Mouse (Mus musculus): ENCODE measurements around the gene Car10. TPM values are rescaled to one million over a fixed set of nuclear protein-coding genes. Genes with fewer than 3 reads are reported as not detected.
A peak's percentile ranks its signal among the peaks of the same experiment; 100 is the strongest.

The Car10 gene
- polyA plus RNA-seq, 1 experiment from 2014 or later = 60.5 TPM

DNA sequence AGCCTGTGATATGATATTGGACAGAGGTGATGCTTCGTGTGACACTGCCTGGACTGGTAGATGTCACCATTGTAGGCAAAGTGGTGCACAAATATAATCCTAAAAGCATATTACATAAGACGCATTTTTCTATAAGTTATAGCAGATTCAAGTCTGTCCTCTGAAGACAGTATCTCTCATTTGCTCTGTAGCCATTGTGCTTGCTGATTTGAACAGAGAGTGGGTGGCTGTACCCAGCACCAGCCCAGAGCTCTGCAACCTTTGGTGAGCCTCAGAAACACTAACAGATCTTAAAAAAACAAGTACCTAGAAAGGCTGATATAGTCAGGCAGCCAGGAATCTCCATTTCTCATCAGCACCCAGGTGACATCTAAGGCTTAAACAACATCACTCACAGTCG, 461.3 kb downstream of the Car10 start:
- H3K4me1 ChIP-seq (ENCODE audit: control insufficient read depth, insufficient read depth, low read depth, low read length) = peaks cover 6% of the 10 kb centered on the region
- H3K4me2 ChIP-seq (ENCODE audit: low read length) = no peak overlapping the region
- no peak overlapping the region for H3K4me3 ChIP-seq (ENCODE audit: low read length)
- no peak overlapping the region for H3K27ac ChIP-seq (ENCODE audit: low read depth, low read length)
- 88% methylated on average over 3 of the region's 3 CpGs for whole genome bisulfite sequencing
- ATAC-seq = no peak
- H3K27me3 ChIP-seq (replicated peaks; ENCODE audit: control insufficient read depth, insufficient read depth, low read length) = no peaks in the 10 kb centered on the region
- no peaks in the 10 kb centered on the region for H3K36me3 ChIP-seq (ENCODE audit: control insufficient read depth, insufficient read depth, low read length)
- no peaks in the 10 kb centered on the region for H3K9me3 ChIP-seq (ENCODE audit: control insufficient read depth, low read length)
- no peak overlapping the region for H3K9ac ChIP-seq (ENCODE audit: low read depth, low read length)

DNA sequence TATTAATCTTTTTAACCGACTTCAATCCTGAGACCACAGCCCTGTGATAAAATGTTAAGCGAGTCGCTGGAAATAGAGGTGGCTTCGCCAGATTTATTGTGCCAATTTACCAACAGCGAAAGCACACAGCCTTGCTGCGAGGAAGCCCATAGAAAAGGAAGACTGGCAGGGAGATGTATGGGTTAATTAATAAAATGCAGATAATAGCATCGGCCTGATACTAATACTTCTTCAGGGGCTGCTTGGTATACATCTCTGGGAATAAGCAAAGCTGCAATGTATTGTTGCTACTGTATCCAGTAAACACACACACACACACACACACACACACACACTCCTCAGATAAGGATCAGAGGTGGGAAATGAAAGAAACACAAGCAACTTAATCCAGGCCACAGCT, 462.7 kb downstream of the Car10 start:
- Histone ChIP-seq H3K36me3 (ENCODE audit: control insufficient read depth, insufficient read depth, low read length) (no peaks in the 10 kb centered on the region), H3K4me3 (ENCODE audit: low read length) (no peak overlapping the region), H3K27ac (ENCODE audit: low read depth, low read length) (peak overlapping the region; percentile 63; the same call in 1 of the 2 replicates), H3K4me2 (ENCODE audit: low read length) (no peak overlapping the region), H3K4me1 (ENCODE audit: control insufficient read depth, insufficient read depth, low read depth, low read length) (peaks cover 6% of the 10 kb centered on the region), H3K27me3 (replicated peaks; ENCODE audit: control insufficient read depth, insufficient read depth, low read length) (no peaks in the 10 kb centered on the region), H3K9me3 (ENCODE audit: control insufficient read depth, low read length) (no peaks in the 10 kb centered on the region), H3K9ac (ENCODE audit: low read depth, low read length) (peak overlapping the region; percentile 19; the same call in 1 of the 2 replicates)
- peak; percentile 74 for ATAC-seq
- 50% methylated on average over 7 of the region's 7 CpGs for WGBS

DNA sequence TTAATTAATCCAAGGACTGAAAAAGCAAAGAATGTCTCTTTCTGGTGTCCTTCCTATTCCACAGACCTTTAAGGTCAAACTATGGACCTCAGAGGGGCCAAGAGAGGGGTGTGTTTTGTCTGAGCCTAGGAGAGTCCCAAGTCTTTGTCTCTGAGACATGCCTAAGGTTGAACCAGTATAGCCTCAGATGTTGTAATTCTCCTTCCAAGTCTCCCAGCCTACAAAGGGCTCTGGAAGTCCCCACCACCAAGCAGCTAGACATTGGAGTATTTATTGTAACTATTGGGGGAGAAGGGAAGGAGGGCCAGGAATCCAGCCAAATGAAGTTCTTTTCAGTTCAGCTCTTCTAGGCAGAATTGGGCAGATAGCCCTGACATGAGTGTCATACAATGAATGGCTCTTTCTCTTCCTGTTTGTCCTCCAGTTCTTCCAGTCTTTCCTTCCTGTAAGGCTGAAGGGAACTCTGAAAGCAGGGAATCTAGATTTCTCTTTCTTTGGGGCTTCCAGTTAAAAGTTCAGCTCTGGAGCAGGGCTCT, 464.6 kb downstream of the Car10 start:
- no peak overlapping the region for H3K4me2 ChIP-seq (ENCODE audit: low read length)
- peak; percentile 38; the same call in 1 of the 2 replicates for ATAC-seq
- no peak overlapping the region for H3K4me3 ChIP-seq (ENCODE audit: low read length)
- H3K9me3 ChIP-seq (ENCODE audit: control insufficient read depth, low read length) = no peaks in the 10 kb centered on the region
- H3K27me3 ChIP-seq (replicated peaks; ENCODE audit: control insufficient read depth, insufficient read depth, low read length) = no peaks in the 10 kb centered on the region
- no peak overlapping the region for H3K9ac ChIP-seq (ENCODE audit: low read depth, low read length)
- H3K36me3 ChIP-seq (ENCODE audit: control insufficient read depth, insufficient read depth, low read length) = no peaks in the 10 kb centered on the region
- H3K4me1 ChIP-seq (ENCODE audit: control insufficient read depth, insufficient read depth, low read depth, low read length) = peaks cover 6% of the 10 kb centered on the region
- no peak overlapping the region for H3K27ac ChIP-seq (ENCODE audit: low read depth, low read length)

DNA sequence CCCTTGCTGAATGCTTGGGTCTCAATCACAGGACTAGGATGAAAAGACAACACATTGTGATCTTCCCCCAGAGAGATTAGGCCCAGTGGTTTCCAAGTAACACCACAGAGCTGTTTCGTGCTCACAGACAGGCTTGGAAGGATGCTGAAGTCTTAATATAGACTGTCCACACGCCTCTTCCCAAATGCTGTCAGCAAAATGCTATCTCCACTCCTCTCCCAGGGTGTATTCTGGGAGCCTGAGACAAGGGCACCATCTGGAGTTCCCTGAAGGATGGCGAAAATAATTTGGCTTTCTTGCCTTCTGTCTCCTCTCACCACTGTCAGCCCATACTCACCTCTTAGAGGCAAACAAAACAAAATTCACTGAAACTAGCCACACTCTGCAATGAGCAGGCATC, 467.9 kb downstream of the Car10 start:
- Histone ChIP-seq H3K4me2 (ENCODE audit: low read length) (no peak overlapping the region), H3K9me3 (ENCODE audit: control insufficient read depth, low read length) (no peaks in the 10 kb centered on the region), H3K27ac (ENCODE audit: low read depth, low read length) (no peak overlapping the region), H3K4me1 (ENCODE audit: control insufficient read depth, insufficient read depth, low read depth, low read length) (peaks cover 3% of the 10 kb centered on the region), H3K9ac (ENCODE audit: low read depth, low read length) (no peak overlapping the region), H3K4me3 (ENCODE audit: low read length) (no peak overlapping the region), H3K27me3 (replicated peaks; ENCODE audit: control insufficient read depth, insufficient read depth, low read length) (no peaks in the 10 kb centered on the region), H3K36me3 (ENCODE audit: control insufficient read depth, insufficient read depth, low read length) (no peaks in the 10 kb centered on the region)
- ATAC-seq = no peak
- 63% methylated on average over 3 of the region's 3 CpGs for WGBS

DNA sequence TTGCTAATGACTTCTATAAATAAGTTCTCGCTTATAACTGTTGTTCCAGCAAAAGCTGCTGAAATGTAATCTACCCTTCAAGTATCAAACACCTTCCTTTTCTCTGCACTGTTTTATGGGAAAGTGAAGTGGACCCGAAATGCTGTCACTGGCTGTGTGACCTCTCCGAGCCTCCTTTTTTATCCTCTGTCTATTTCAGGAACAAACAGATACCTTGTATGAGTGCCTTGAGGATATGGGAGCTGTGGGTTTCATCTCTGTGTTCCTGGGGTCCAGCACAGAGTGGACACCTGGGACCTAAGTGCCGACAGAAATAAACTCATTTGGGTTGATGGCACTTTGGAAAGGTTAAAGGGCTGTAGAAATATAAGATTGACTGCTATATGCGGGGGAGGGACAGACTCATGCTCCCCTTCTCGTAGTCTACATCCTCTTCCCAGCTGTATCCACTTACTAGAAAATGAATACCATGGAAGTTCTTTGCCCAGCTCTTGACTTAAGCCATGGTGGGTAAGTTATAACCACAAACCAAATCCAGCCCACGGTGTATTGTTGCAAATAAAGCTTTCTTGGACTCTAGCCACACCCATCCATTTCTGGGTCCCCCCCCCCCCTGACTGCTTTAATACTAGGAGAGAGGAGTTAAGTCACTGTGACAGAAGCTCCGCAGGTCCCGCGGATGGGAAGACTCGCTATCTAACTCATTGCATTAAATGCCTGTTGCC, 474.3 kb downstream of the Car10 start:
- Histone ChIP-seq H3K9ac (ENCODE audit: low read depth, low read length) (no peak overlapping the region), H3K27me3 (replicated peaks; ENCODE audit: control insufficient read depth, insufficient read depth, low read length) (no peaks in the 10 kb centered on the region), H3K27ac (ENCODE audit: low read depth, low read length) (no peak overlapping the region), H3K9me3 (ENCODE audit: control insufficient read depth, low read length) (no peaks in the 10 kb centered on the region), H3K4me2 (ENCODE audit: low read length) (no peak overlapping the region), H3K36me3 (ENCODE audit: control insufficient read depth, insufficient read depth, low read length) (no peaks in the 10 kb centered on the region), H3K4me1 (ENCODE audit: control insufficient read depth, insufficient read depth, low read depth, low read length) (no peaks in the 10 kb centered on the region; the same call in 1 of the 2 replicates), H3K4me3 (ENCODE audit: low read length) (no peak overlapping the region)
- WGBS = 85% methylated on average over 11 of the region's 11 CpGs
- ATAC-seq = no peak

DNA sequence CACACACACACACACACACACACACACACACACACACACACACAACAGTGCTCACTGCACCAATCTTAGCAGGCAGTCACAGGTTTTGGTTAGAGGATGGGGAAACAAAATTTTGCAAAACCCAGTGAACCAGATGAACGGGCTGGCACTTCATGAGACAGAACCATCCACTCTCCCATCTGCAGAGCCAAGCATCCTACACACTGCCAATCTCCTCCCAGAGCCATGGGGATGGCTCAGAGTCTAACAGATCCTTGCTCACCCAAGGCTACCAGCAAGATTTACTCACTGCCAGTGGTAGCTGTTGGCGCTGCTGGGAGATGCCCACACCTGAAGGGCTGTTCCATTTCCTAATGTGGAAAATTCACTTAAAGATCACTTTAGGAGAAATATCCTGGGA, 479.6 kb downstream of the Car10 start:
- no peak for ATAC-seq
- Histone ChIP-seq H3K4me3 (ENCODE audit: low read length) (no peak overlapping the region), H3K9me3 (ENCODE audit: control insufficient read depth, low read length) (no peaks in the 10 kb centered on the region), H3K36me3 (ENCODE audit: control insufficient read depth, insufficient read depth, low read length) (no peaks in the 10 kb centered on the region), H3K4me1 (ENCODE audit: control insufficient read depth, insufficient read depth, low read depth, low read length) (no peaks in the 10 kb centered on the region; the same call in 1 of the 2 replicates), H3K4me2 (ENCODE audit: low read length) (no peak overlapping the region), H3K9ac (ENCODE audit: low read depth, low read length) (no peak overlapping the region), H3K27me3 (replicated peaks; ENCODE audit: control insufficient read depth, insufficient read depth, low read length) (no peaks in the 10 kb centered on the region), H3K27ac (ENCODE audit: low read depth, low read length) (no peak overlapping the region)
- WGBS = 91% methylated on average over 2 of the region's 2 CpGs

DNA sequence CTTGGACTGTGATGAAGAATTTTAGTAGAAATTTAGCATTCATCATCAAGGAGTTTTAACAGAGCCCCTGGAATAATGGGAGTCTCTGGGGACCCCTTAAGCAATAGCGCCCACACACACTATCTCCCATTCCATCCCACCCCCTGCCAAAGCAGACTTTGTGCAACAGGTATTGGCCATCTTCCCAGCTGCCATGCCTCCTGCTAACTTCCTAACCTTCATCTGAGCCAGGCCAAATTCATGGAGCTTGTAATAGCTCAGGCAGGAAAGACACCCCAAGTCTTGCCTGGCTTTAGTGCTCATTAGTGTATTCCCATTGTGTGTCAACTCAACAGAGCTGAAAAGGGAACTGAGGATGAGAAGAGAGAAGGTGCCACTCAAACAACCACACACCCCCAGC, 481.8 kb downstream of the Car10 start:
- no peaks in the 10 kb centered on the region for H3K27me3 ChIP-seq (replicated peaks; ENCODE audit: control insufficient read depth, insufficient read depth, low read length)
- no peaks in the 10 kb centered on the region for H3K36me3 ChIP-seq (ENCODE audit: control insufficient read depth, insufficient read depth, low read length)
- WGBS = 93% methylated on average over 1 of the region's 1 CpGs
- H3K9ac ChIP-seq (ENCODE audit: low read depth, low read length) = no peak overlapping the region
- no peaks in the 10 kb centered on the region for H3K4me1 ChIP-seq (ENCODE audit: control insufficient read depth, insufficient read depth, low read depth, low read length)
- no peak overlapping the region for H3K4me2 ChIP-seq (ENCODE audit: low read length)
- H3K27ac ChIP-seq (ENCODE audit: low read depth, low read length) = no peak overlapping the region
- H3K9me3 ChIP-seq (ENCODE audit: control insufficient read depth, low read length) = no peaks in the 10 kb centered on the region
- ATAC-seq = no peak
- H3K4me3 ChIP-seq (ENCODE audit: low read length) = no peak overlapping the region

DNA sequence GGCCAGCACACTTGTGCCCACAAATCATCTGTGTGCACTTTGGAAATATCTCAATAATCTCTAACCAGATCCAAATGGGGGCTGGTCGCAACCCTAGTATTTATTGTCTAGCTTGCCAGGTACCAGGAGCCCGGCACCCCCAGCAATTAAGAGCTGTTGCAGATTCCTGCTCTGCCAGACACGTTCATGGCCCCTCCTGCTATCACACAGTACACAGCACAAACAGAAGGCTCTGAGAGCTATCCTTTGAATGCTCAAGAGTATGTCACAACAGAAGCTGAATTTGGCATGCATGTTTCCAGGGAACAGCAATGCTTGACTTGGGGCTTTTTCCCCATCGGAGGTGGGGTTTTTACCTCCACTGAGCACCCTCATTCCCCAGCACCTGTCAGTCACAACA, 483.5 kb downstream of the Car10 start:
- Histone ChIP-seq H3K4me2 (ENCODE audit: low read length) (no peak overlapping the region), H3K4me3 (ENCODE audit: low read length) (no peak overlapping the region), H3K36me3 (ENCODE audit: control insufficient read depth, insufficient read depth, low read length) (no peaks in the 10 kb centered on the region), H3K27ac (ENCODE audit: low read depth, low read length) (no peak overlapping the region), H3K9me3 (ENCODE audit: control insufficient read depth, low read length) (no peaks in the 10 kb centered on the region), H3K4me1 (ENCODE audit: control insufficient read depth, insufficient read depth, low read depth, low read length) (no peaks in the 10 kb centered on the region), H3K9ac (ENCODE audit: low read depth, low read length) (no peak overlapping the region), H3K27me3 (replicated peaks; ENCODE audit: control insufficient read depth, insufficient read depth, low read length) (no peaks in the 10 kb centered on the region)
- 55% methylated on average over 4 of the region's 4 CpGs for whole genome bisulfite sequencing
- ATAC-seq = no peak

DNA sequence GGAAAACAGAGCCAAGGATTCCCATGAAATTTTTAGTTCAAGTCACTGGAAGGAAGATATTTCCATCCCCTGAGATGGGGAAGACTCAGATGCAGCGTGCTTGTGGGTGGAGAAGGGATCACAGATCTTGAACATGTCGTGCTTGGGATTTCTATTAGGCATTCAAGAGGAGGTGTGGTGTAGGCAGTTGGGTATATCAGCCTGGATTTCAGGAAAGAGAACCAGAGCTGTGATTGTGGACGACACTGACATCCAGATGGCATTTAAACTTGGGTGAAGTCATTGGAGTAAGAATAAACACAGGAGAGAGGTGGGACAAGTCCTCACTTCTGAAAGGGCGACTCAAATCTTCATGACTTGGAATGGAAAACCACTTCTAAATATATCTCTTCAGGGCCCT, 490.0 kb downstream of the Car10 start:
- Histone ChIP-seq H3K36me3 (ENCODE audit: control insufficient read depth, insufficient read depth, low read length) (no peaks in the 10 kb centered on the region), H3K9me3 (ENCODE audit: control insufficient read depth, low read length) (no peaks in the 10 kb centered on the region), H3K9ac (ENCODE audit: low read depth, low read length) (no peak overlapping the region), H3K4me1 (ENCODE audit: control insufficient read depth, insufficient read depth, low read depth, low read length) (no peaks in the 10 kb centered on the region), H3K4me3 (ENCODE audit: low read length) (no peak overlapping the region), H3K27me3 (replicated peaks; ENCODE audit: control insufficient read depth, insufficient read depth, low read length) (no peaks in the 10 kb centered on the region), H3K27ac (ENCODE audit: low read depth, low read length) (no peak overlapping the region), H3K4me2 (ENCODE audit: low read length) (no peak overlapping the region)
- ATAC-seq = no peak
- WGBS = 88% methylated on average over 4 of the region's 4 CpGs

All from hindbrain, embryonic 16.5 days (tissue).